In genomic region chr10:99105522-99105921, GRCm38 (mm10) we compare ENCODE assay signal across 18 mouse cellular contexts. TPM values are rescaled to one million over a fixed set of nuclear protein-coding genes. Genes with fewer than 3 reads are reported as not detected.
DNase-seq lines count a peak whose midpoint lies in the region; ATAC-seq and TF ChIP-seq lines count a peak whose summit lies in the region.
"Had no signal": no experiment of that assay in that cellular context is flagged by ENCODE, and none has a peak within 500 bp of the region (broad histone marks: within the 10 kb centered on the region; RNA-seq: fewer than 3 reads in every experiment).

No protein-coding gene starts in this region.

- 0 out of 2 replicates have a peak, but pooled peaks cover 3% of the 10 kb centered on the region for H3K4me1 ChIP-seq in intestine, postnatal 0 days (replicated peaks; ENCODE audit: control insufficient read depth, insufficient read depth, low read length)
- peaks cover 6% of the 10 kb centered on the region; the same call in 1 of the 2 replicates for H3K4me1 ChIP-seq in intestine, embryonic 15.5 days (replicated peaks)
- peaks cover 18% of the 10 kb centered on the region for H3K4me1 ChIP-seq in testis, adult 2 months (ENCODE audit: control insufficient read depth, insufficient read depth, low read length)

- TF ChIP-seq POLR2A in testis, adult 2 months (IDR thresholded peaks at IDR 0.05; ENCODE audit: control insufficient read depth, low read depth, low read length) = no peak

- H3K9ac ChIP-seq in intestine, postnatal 0 days (ENCODE audit: low read depth, low read length) = no peak overlapping the region
- no peak overlapping the region for H3K9ac ChIP-seq in intestine, embryonic 15.5 days

- H3K36me3 ChIP-seq in intestine, postnatal 0 days (ENCODE audit: control insufficient read depth, insufficient read depth) = peaks cover 7% of the 10 kb centered on the region
- H3K36me3 ChIP-seq in intestine, embryonic 15.5 days = peaks cover 7% of the 10 kb centered on the region; the same call in 1 of the 2 replicates
- H3K36me3 ChIP-seq in testis, adult 2 months (ENCODE audit: control insufficient read depth, insufficient read depth, low read length) = no peaks in the 10 kb centered on the region

- no peak overlapping the region for H3K4me3 ChIP-seq in intestine, postnatal 0 days (ENCODE audit: low read depth, low read length)
- H3K4me3 ChIP-seq in intestine, embryonic 15.5 days (replicated peaks) = no peak overlapping the region
- peak overlapping the region; percentile 45; the same call in 1 of the 2 replicates for H3K4me3 ChIP-seq in testis, adult 2 months (ENCODE audit: control insufficient read depth, low read depth, low read length)

- WGBS in intestine, postnatal 0 days = 87% methylated on average over 3 of the region's 3 CpGs
- WGBS in intestine, embryonic 15.5 days = 78% methylated on average over 3 of the region's 3 CpGs

- H3K27me3 ChIP-seq in intestine, postnatal 0 days (replicated peaks; ENCODE audit: control insufficient read depth, insufficient read depth, low read length) = no peaks in the 10 kb centered on the region
- no peaks in the 10 kb centered on the region for H3K27me3 ChIP-seq in intestine, embryonic 15.5 days (replicated peaks)
- H3K27me3 ChIP-seq in testis, adult 2 months (ENCODE audit: control insufficient read depth, insufficient read depth, low read length) = no peaks in the 10 kb centered on the region

- no peak overlapping the region for H3K27ac ChIP-seq in intestine, postnatal 0 days (ENCODE audit: low read depth, low read length)
- no peak overlapping the region for H3K27ac ChIP-seq in intestine, embryonic 15.5 days
- H3K27ac ChIP-seq in testis, adult 2 months (ENCODE audit: control insufficient read depth, insufficient read depth, low read depth, low read length) = no peak overlapping the region
- H3K27ac ChIP-seq: heart, embryonic 10.5 days had no signal

- TF ChIP-seq CTCF in intestine, postnatal 0 days (IDR thresholded peaks at IDR 0.05; ENCODE audit: low read depth) = no peak
- TF ChIP-seq CTCF in testis, adult 2 months (IDR thresholded peaks at IDR 0.05; ENCODE audit: control insufficient read depth, insufficient read depth, insufficient replicate concordance, low read depth, low read length) = no peak

- ATAC-seq in intestine, postnatal 0 days = no peak
- ATAC-seq in intestine, embryonic 15.5 days = no peak

- DNase-seq in cerebellum, adult 9-10 months = peak; percentile 17
- DNase-seq in cerebellum, adult 11 months = no peak
- no peak for DNase-seq in testis, postnatal 10 days (ENCODE audit: low spot score)
- DNase-seq in spleen, postnatal 4 days (ENCODE audit: low spot score in 2 of 2) = no peak
- DNase-seq in thymus, postnatal 14 days = no peak
- DNase-seq: adrenal gland, adult 8-10 months; cerebellum, adult 8-10 months; embryo, embryonic 11 days; kidney, adult 2 months; lung, postnatal 4 days; spleen, adult 18-20 months; thymus, adult 18-20 months had no signal

- H3K9me3 ChIP-seq in intestine, postnatal 0 days (ENCODE audit: control insufficient read depth) = no peaks in the 10 kb centered on the region
- peaks cover 5% of the 10 kb centered on the region; the same call in 1 of the 2 replicates for H3K9me3 ChIP-seq in intestine, embryonic 15.5 days
- H3K9me3 ChIP-seq: heart, embryonic 10.5 days had no signal

- H3K4me2 ChIP-seq in intestine, postnatal 0 days (replicated peaks; ENCODE audit: low read depth) = 0 out of 2 replicates have a peak overlapping the region, but pooled peaks have one; percentile 99
- H3K4me2 ChIP-seq in intestine, embryonic 15.5 days (replicated peaks) = no peak overlapping the region

RNA-seq across cellular contexts. Expression of gene Poc1b, which starts 1.3 kb away (rescaled TPM):
- 6.9 and 8.5 TPM in 2 replicates for polyA plus RNA-seq in intestine, postnatal 0 days (2015; fragmentation: Nextera tagmentation; extraction: Ambion mirVana)
- 21.2 and 23.3 TPM in 2 replicates for polyA plus RNA-seq in intestine, embryonic 15.5 days (2015; fragmentation: Nextera tagmentation; extraction: Ambion mirVana)
- 73.4 and 78.4 TPM in 2 replicates for polyA plus RNA-seq in testis, adult 2 months (2012; rRNA removed)

RNA-seq across cellular contexts. Expression of gene Galnt4, which starts 2.4 kb away (rescaled TPM):
- 12.9 and 13.2 TPM in 2 replicates for polyA plus RNA-seq in intestine, postnatal 0 days (2015; fragmentation: Nextera tagmentation; extraction: Ambion mirVana)
- polyA plus RNA-seq in intestine, embryonic 15.5 days (2015; fragmentation: Nextera tagmentation; extraction: Ambion mirVana) = 20.0 and 21.7 TPM in 2 replicates
- 0.61 and 0.67 TPM in 2 replicates for polyA plus RNA-seq in testis, adult 2 months (2012; rRNA removed)

RNA-seq across cellular contexts. Expression of gene Phxr2, which starts 20.6 kb away (rescaled TPM):
- polyA plus RNA-seq in intestine, postnatal 0 days (2015; fragmentation: Nextera tagmentation; extraction: Ambion mirVana) = not detected in 2 replicates
- not detected in 2 replicates for polyA plus RNA-seq in intestine, embryonic 15.5 days (2015; fragmentation: Nextera tagmentation; extraction: Ambion mirVana)
- not detected in 2 replicates for polyA plus RNA-seq in testis, adult 2 months (2012; rRNA removed)
- polyA plus RNA-seq: heart, embryonic 10.5 days; kidney, adult 2 months; liver, adult 2 months; midbrain, postnatal 0 days had no signal
